Mouse (Mus musculus) ovary, postnatal 10 days (tissue): ENCODE data around the gene Gm9803.

Experiments used
- DNase-seq: peaks from one replicate; pipeline ENCODE4 v3.0.0; 2022; ENCODE audit warnings: low spot score

The Gm9803 gene

DNA sequence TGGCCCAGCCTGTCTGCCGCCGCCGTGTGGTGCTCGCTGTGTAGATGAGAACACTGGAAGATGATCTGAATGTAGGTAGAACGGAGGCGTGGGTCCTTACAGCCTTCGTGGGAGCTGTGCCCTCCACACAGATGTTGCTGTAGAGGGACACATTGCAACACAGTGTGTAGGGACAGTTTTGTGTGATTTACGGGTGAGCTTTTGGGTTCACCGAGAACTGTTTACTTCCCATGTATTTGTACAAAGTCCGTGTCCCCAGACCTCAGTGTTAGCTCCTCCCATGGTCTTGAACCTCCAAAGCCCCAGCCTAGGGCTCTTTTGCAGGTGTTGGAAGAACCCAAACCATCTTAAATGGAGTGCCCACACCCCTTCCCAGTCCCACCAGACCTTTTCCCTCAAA is 10.9 kb upstream of the Gm9803 start:
- no peak for DNase-seq

DNA sequence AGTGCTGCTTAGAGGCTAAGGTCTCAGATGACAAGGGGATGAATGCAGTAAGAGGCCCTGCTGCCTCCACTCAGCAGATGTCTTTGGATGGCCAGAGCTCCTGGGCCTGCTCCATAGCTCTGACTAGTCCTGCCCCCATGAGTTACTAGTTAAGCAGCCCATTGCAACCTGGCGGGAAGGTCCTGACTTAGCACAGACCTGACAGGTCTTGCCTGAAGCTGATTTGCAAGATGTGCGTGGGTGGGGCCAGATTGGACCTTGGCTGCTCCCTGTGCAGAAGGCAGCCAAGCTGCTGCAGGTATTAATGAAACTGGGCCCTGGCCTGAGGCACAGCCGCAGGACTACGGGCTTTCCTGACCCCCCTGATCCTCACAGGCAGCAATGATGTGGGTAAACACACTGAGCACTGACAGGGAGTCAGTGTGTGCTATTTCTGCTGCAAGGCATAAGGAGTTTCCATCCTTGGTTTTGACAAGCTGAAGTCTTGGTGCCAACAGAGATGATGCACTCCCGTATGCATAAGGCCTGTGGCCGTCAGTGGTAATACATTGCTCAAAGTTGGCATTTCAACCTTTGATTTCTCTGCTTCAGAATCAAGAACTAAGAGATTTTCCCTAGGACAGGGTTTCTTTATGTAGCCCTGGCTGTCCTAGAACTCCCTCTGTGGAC is 6.8 kb upstream of the Gm9803 start:
- DNase-seq, result no peak

DNA sequence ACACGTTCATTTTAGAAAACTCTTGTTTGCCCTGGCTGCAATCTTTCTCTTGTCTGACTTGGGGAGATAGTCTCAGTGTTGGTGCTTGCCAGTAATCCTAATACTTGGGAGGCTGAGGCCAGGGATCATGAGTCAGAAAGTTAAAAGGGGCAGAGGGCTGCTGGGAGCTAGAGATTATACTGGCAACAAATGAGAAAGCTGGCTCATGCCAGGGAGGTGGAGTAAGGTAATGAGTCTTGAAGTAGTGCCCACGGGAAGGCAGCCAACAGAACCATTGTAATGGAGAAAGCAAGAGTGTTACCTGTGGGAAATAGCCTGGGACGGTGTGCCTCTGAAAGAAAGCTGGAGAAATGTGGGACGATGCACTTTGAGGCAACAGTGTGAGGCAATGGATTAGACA is 6.0 kb upstream of the Gm9803 start:
- DNase-seq, result peak; percentile 10

DNA sequence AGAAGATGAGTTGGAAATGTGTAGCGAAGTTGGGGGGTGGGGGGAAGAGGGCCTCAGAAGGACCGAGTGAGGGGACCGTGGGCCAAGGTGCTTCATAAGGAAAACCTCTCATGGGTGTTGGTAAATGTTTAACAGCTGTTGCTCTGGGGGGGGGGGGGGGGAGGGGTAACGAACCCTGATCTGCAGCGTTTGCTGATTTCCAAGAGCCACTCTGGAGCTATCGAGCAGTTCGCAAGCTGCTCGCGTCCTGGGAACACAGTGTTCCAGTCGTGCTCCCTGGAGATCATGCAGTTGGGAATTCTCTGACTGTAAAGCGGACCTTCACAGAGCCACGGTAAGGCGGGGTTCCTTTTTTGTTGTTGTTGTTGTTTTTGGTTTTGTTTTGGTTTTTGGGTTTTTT is 5.5 kb upstream of the Gm9803 start:
- DNase-seq, result no peak

DNA sequence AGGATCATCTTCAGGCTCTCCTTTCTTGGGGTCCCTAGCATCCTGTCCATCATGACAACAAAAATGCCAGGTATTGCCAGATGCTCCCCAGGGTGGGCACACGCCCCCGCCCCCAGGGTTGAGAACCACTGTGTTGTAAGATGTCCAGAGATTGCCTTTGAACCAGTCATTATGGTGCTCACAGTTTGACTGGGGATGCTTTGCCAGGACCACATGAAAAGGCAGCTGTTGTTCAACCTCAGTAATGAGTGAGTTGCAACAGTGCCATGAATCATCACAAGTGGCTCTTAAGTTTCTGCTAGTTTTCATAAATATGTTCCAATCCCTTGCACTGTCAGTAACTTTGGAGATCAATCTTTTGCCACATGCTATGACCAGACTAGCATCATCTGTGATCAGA is 3.9 kb upstream of the Gm9803 start:
- no peak for DNase-seq

DNA sequence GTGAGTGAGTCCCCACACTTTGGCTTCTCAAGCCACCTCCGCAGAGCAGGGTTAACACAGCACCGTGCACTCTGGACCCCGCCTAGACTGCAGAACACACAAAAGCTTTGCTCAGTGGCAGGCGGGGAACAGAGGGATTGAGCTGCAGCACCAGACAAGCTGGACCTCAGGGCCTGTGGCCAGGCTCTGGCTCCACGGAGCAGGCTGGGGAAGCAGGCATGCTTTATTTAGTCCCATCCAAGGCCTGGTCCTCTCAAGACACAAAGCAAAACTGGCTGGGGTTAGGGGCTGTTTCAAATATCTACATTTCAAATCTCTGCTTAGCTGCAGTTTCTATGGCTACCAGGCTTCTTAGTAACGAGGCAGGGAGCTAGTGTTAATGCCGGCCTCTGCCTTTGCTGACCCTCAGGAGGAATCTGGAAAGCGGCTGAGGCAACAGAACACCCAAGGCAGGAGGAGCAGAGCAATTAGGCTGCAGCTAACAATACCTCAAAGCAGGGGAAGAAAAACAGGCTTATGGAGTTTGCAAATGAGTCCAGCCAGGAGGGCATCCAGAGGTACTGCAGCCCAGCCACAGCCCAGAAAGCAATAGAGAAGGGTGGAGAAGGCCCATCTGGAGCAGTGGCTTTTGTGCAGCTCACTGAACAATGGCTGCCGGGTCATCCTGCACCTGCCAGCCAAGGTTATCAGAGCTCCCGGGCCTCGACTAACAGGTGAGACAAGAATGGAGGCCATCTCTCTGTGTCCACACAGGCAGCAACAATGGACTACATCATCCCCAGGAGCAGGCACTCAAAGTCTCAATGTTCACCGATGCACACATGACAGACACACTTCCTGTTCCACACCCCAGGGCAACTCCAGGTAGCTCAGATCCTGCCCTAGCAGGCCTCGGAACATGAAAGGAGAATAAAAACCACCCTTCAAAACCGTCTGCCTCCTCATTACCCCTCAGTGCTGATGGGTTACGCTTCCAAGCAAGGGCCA is 3.7 kb downstream of the Gm9803 start:
- DNase-seq, result no peak

DNA sequence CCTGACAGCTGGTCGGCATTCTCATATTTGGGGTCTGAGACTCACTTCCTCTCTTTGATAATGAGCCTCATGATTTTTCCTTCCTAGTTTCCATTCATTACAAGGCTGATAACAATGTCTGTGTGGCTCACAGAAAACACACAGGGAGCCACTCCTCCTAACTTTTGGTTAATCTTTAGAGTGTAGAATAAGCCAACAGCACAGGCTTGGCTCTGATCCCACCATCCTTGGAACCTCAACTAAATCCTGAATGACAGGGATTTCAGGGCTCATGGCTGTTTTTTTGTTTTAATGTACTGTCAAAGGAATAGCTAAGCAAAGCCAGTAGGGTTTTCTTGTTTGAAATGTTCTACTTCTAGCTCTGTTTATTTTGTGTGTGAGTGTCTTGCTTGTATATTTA is 10.5 kb downstream of the Gm9803 start:
- DNase-seq, result no peak

DNA sequence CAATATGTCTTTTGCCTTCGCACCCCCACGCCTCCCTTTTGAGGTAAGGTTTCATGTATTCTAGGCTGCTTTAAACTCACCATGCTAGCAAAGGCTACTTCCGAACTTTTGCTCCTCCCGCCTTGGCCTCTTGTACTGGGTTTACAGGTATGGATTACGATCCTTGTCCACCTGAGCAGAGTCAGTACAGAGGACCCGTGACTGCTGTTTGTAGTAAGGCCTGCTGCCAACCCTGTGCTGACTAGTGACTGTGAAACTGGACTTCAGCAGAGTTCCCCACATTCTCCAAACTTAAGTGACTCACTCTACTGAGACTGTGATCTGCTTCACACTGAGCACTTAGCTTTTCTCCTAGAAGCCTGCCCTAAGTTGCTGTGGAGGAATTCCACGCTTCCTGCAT is 13.8 kb downstream of the Gm9803 start:
- DNase-seq, result no peak

DNA sequence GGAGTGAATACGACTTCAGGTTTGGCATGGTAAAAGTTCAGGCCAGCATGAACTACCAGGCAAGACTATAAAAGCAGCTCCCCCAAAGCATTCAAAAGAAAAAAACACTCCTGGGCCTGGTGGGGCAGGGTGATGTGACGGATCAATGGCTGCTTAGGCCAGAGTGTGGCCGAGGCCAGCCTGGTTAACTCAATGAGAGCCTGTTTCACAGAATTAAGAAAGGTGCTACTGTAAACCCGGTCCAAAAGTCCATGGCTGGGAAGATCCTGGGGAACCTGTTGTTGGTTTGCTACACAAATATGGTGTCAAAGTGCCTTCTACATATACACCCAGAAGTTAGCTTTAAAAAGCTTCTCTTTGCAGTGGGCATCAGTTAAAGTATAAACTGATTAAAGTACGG is 14.9 kb downstream of the Gm9803 start:
- DNase-seq, result no peak

DNA sequence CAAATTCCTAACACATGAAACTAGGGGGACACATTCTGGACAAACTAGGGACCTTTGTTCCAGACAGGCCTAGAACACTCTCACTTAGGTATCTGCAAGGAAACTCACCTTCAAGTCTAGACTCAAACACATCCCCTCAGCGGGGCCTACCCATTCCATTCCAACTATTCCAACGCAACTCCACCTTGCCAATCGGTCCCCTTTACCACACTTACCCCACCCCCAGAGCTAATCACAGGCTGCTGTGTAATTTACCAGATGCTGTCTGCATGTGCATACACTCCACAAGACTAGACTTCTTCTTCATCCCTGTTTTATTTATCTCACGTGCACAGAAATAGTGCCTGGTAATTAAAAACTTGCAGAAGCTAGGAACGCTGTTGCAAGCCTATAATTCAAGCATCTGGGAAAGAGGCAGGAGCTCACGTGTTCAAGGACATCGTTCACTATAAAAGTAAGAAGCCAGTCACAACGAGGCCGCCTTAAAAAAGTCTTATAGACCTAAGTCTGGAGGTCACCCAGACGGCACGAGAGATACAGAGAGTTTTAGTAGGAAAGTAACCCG is 15.9 kb downstream of the Gm9803 start:
- DNase-seq, result no peak

DNA sequence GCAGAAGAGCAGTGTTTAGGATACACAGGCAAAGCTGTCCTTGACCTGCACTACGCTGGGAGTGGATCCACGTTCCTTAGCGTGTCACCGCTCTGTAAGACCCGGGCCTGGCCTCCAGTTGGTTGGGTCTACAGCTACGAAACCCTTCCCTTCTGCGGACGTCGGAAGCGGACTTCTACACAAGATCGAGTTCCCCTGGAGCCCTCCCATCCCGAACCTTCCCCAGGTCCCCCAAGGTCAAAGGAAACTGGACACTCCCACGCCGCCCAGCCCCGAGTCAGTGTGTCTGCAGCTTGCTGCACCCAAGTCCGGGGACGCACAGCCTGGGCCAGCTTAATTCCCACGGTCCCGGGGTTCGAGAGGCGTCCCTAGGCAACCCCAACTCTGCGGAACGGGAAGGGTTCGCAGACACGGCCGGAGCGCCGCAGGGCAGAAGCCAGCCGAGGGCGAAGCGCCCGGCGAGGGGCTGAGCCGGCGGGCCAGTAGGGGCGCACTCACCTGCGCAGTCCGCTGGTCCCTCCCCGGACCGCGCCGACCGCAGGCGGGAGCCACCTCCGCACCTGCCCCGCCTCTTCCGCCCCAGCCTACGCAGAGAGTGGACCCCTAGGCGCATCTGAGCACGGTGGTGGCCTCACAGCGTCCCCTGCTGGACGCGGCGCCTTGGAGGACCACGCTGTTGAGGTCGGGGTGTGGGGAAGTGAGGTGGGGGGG is 16.7 kb downstream of the Gm9803 start, which contains the start of gene 1700021F05Rik:
Gene 1700021F05Rik (minus strand): TSS at position 553 of the 711 bp plus-strand sequence.
- peak; percentile 90 for DNase-seq

DNA sequence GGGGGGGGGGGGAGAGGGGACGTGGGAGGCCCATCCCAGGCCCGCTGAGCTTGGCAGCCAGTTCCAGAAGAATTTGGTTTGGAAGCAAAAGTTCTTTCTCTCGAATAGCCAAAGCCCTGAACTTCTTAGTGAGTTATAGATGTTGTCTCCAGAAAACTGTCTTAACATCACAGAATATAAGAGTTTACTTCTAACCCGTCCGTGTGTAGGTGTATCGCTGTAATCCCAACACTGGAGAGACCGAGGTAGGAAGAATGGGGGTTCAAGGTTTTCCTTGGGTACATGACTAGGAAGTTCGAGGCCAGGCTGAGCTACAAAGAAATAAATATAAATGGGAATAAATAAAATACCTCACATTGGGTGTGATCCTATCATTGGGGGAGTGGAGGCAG is 17.3 kb downstream of the Gm9803 start:
- no peak for DNase-seq

DNA sequence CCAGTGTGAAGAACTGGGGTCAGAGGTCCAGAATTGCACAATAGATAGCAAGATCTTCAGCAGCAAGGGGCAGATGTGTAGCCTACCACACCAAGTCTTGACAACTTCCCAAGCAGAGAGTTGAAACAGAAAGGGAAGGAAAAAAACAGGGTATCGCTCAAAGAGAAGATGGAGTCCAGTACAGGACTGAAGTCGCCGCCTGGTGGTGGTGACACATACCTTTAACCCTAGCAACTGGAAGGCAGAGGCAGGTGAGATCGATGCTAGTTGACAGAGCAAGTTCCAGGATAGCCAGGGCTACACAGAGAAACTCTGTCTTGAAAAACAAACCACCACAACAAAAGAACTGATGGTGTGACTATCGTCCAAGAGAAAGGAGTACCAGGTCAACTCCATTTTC is 25.5 kb downstream of the Gm9803 start:
- DNase-seq, result no peak

DNA sequence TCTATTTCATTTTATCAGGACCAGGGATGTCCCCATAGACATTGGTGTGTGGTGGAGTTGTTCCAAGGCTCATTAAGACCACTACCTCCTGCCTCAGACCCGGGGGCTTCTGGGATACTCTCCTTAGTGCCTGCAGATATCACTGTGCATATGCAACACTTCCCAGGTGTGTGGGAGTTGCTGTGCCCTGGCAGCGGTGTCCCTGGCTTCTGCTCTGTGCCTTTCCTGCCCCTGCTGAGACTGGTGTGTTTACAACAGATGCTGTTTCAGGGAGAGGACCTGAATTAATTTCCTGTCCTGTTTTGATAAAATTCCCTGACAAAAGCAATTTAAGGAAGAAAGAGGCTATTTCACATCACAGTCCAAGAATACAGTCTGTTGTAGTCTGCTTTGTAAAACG is 27.0 kb downstream of the Gm9803 start:
- no peak for DNase-seq

DNA sequence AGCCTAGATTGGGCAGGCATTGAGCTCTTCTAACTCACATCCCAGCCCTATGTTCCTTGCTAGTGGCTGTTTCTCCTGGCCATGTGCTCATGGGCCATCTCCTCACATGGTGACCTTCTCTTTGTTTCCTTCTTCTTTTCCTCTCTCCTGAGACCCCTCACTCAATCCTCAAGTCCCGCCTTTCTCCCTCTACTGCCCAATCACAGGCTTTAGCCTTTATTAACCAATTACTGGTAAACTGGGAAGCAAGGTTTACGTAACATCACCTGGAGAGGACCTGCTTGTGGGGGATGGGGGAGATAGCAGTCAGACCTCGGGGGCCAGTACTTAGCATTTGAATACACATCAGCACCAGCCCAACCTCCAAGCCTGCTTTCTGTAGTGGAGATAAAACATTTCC is 27.5 kb downstream of the Gm9803 start:
- DNase-seq, result no peak

DNA sequence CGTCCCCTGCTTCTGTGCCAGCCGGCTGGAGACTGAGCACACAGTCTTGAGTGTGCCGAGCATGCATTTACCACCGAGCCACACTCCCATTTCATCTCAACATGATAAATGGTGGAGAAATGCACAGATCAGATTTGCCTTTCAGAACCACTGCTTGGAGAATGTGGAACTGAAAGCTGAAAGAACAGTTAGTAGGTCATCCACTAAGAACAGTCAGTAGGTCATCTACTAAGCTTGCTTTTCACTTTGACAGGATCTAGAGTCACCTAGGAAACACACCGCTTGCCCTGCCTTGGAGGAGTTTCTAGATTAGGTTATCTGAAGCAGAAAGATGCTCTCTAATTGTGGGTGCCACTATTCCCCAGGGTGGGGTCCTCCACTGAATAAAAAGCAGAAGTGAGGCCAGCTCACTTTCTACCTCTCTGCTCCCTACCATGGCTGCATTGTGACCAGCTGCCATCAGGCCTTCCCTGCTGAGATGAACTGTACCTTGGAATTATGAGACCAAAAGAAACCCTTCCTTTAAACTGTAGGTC is 33.8 kb downstream of the Gm9803 start:
- DNase-seq, result no peak

DNA sequence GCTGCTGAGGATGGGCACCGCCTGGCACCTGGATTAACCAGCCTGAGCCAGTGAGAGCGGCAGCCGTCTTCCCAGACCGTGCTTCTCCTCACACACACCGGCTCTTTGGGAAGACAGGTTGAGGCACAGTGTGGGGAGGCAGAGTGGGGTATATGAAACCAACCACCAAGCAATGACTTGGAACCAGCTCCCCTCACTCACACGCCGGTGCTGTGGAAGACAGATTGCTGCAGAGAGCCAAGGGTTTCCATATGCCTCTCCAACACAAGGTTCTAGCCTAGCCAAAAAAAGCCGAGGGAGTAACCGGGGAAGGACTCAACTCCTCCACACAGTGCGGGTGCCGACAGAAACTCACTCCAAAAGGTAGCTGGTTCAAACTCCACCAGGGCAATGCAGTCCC is 35.4 kb downstream of the Gm9803 start:
- DNase-seq, result no peak

DNA sequence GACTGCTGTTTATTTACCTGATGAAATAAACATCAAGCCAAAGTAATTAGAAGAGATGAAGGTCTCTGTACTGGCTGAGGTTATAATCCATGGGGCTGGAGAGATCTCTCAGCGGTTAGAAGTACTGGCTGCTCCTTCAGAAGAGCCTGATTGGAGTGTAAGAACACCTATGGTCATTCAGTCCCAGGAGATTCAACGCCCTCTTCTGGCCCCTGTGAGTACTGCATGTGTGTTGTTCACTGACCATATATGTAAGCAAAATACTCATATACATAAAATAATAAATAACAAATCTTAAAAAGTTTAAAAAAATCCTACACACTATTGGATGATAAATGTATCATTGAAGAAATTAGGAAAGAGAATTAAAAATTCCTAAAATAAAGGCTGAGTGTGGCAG is 36.9 kb downstream of the Gm9803 start:
- DNase-seq, result no peak

DNA sequence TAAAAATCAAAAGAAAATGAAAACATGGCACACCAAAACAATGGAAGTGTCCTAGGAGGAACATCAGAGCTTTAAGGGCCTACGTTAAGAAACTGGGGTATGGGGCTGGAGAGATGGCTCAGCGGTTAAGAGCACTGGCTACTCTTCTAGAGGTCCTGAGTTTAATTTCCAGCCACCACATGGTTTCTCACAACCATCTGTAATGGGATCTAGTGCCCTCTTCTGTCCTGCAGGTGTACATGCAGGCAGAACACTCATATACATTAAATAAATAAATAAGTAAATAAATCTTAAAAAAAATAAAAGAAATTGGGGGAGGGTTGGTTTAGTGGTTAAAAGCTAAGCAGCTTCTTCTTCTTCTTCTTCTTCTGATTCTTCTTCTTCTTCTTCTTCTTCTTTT is 37.4 kb downstream of the Gm9803 start:
- DNase-seq, result no peak
